Comparison of ENCODE assay signal across 15 mouse cellular contexts in the genomic region with DNA sequence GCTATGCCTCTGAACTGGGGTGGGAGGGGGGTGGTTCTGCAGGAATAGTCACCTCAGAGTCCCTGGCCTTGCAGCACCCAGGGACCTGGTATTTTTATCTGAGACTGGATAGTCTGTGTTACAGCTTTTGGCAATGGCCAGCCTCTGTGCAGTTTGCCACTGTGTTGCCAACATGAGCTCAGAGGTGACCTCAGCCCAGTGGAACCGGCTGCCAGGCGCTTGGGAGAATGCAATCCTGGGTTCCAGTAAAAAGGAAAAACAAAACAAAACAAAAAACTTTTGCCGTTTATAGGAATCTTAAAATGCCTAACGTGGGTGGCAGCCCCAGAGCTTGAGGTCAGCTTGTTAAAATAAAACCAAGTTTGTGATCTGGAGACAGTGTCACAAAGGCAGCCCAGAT. TPM values are rescaled to one million over a fixed set of nuclear protein-coding genes. Genes with fewer than 3 reads are reported as not detected.
A peak's percentile ranks its signal among the peaks of the same experiment; 100 is the strongest.
DNase-seq lines count a peak whose midpoint lies in the region; ATAC-seq lines count a peak whose summit lies in the region.
"Had no signal": no experiment of that assay in that cellular context is flagged by ENCODE, and none has a peak within 500 bp of the region (broad histone marks: within the 10 kb centered on the region; RNA-seq: fewer than 3 reads in every experiment).

No protein-coding gene starts in this region.

- H3K27ac ChIP-seq in heart, embryonic 15.5 days, result peak overlapping the region; percentile 48
- H3K27ac ChIP-seq: stomach, postnatal 0 days had no signal

- no peak overlapping the region for H3K9ac ChIP-seq in heart, embryonic 15.5 days

- peaks cover 53% of the 10 kb centered on the region for H3K4me1 ChIP-seq in heart, embryonic 15.5 days (replicated peaks)

- H3K4me2 ChIP-seq in heart, embryonic 15.5 days, result no peak overlapping the region

- H3K9me3 ChIP-seq in heart, embryonic 15.5 days (replicated peaks), result no peaks in the 10 kb centered on the region
- H3K9me3 ChIP-seq: G1E had no signal

- WGBS in heart, embryonic 15.5 days, result 68% methylated on average over 4 of the region's 4 CpGs

- no peak for DNase-seq in cerebellum, postnatal 14 days
- DNase-seq in layer of hippocampus, adult 9-11 months, result peak; percentile 70
- DNase-seq in layer of hippocampus, postnatal 36 days, result no peak
- peak; percentile 74 for DNase-seq in testis, postnatal 14 days (ENCODE audit: low spot score)
- no peak for DNase-seq in lung, adult 18-20 months
- DNase-seq in right cerebral cortex, postnatal 25 days, result no peak
- DNase-seq: lung, postnatal 10 days; midbrain, embryonic 14.5 days had no signal

- no peaks in the 10 kb centered on the region for H3K27me3 ChIP-seq in heart, embryonic 15.5 days

- H3K4me3 ChIP-seq in heart, embryonic 15.5 days, result no peak overlapping the region

- 0 out of 2 replicates have a peak, but pooled peaks have one; percentile 31 for ATAC-seq in cerebellum, adult (ENCODE audit: insufficient number of reproducible peaks, low FRiP score, low TSS enrichment)
- no peak for ATAC-seq in heart, embryonic 15.5 days (replicated peaks; ENCODE audit: insufficient number of reproducible peaks, insufficient read depth, low FRiP score, low read depth)

- H3K36me3 ChIP-seq in heart, embryonic 15.5 days, result peaks cover 11% of the 10 kb centered on the region; the same call in 1 of the 2 replicates

RNA-seq across cellular contexts. Expression of gene Hs1bp3, which starts 21.0 kb away (rescaled TPM):
- 10 to 100 TPM; 12.7 to 16.9 TPM for total RNA-seq in layer of hippocampus, postnatal 36 days (2021)
- polyA plus RNA-seq in heart, embryonic 15.5 days (2015; fragmentation: Nextera tagmentation; extraction: Ambion mirVana), result 12.1 and 16.5 TPM in 2 replicates

RNA-seq across cellular contexts. Expression of gene Gdf7, which starts 32.5 kb away (rescaled TPM):
- total RNA-seq in layer of hippocampus, postnatal 36 days (2021), result under 1 TPM in 1 of 2 experiments, not detected in 1; 0.25 TPM
- 0.10 TPM in 1 of 2 replicates, not detected in the other for polyA plus RNA-seq in heart, embryonic 15.5 days (2015; fragmentation: Nextera tagmentation; extraction: Ambion mirVana)
- total RNA-seq: G1E; granulocyte monocyte progenitor cell, adult 5-6 weeks; neutrophil, adult 5-6 weeks had no signal
- polyA plus RNA-seq: G1E; intestine, postnatal 0 days; stomach, postnatal 0 days had no signal

Comparison
In these comparisons a context has a peak if more than half of its experiments do, and no peak if none do; other contexts are left out.
1. DNase-seq: peak in layer of hippocampus, adult 9-11 months (single experiment) and testis, postnatal 14 days (single experiment); none in cerebellum, postnatal 14 days (0 of 2), layer of hippocampus, postnatal 36 days (0 of 2), lung, adult 18-20 months (0 of 2) and right cerebral cortex, postnatal 25 days (single experiment).